Mouse (Mus musculus) G1E (cell line): Measurements from ENCODE around the gene Morc2a.

Experiments
- CTCF ChIP-seq: IDR thresholded peaks from 2 replicates; pipeline ENCODE4 v1.5.1; 2012; ENCODE audit warnings: low read depth, low read length, inconsistent platforms, mixed read lengths
- GATA1 ChIP-seq: IDR thresholded peaks from 2 replicates; pipeline ENCODE4 v1.6.1; 2012; ENCODE audit warnings: borderline replicate concordance, low read length, inconsistent platforms, mixed read lengths
- POLR2AphosphoS5 ChIP-seq: IDR thresholded peaks from 2 replicates; pipeline ENCODE4 v1.6.1; 2012; ENCODE audit warnings: low read depth, low read length, inconsistent platforms; ENCODE audit not compliant: insufficient replicate concordance
- TAL1 ChIP-seq: conservative IDR thresholded peaks from 2 replicates; pipeline ENCODE4 v1.6.1; 2012; ENCODE audit warnings: low read depth, low read length, inconsistent platforms, mixed read lengths

GRCm38 (mm10) chr11:3731469-3731868, 82.5 kb downstream of the Morc2a start:
- TF ChIP-seq GATA1 (no peak), CTCF (no peak), POLR2AphosphoS5 (no peak), TAL1 (no peak)
